Mouse (Mus musculus) spleen, postnatal 10 days (tissue): ENCODE data around the gene Dapk3.
A peak's percentile ranks its signal among the peaks of the same experiment; 100 is the strongest.

Experiments used
- DNase-seq, 2 experiments: peaks; one replicate each; pipeline ENCODE4 v3.0.0; 2021 to 2022; ENCODE audit warnings: low spot score in 2 of 2

The Dapk3 gene

DNA sequence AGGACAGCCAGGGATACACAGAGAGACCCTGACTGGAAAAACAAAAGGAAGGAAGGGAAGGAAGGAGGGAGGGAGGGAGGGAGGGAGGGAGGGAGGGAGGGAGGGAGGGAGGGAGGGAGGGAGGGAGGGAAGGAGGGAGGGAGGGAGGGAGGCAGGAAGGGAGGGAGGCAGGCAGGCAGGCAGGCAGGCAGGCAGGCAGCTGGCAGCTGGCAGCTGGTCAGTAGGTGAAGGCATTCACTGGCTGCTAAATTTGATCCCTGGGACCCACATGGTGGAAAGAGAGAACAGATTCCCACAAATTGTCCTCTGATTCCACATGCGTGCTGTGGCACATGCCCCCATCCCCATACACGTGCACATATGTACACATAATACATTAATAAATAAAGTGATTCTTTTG lies 55.8 kb downstream of the Dapk3 start:
- no peak for DNase-seq

DNA sequence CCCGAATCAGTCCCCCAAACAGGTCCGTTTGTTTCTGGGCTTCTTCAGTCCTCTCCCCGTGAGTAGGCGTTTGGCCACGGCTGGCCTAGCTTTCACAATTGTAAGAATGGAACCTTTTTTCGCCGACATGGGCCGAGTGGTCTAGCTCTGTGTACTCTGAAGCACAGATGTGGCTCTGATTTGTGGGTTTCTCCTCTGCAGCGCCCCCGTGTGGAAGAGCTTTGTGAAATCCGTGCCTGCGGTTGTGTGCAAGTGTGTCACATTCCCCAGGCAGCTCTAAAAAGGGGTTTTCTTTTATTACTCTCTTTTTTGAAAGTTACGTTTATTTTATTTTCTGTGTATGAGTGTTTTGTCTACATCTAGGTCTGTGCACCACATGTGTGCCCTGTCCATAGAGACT lies 58.1 kb downstream of the Dapk3 start:
- DNase-seq: peak in 1 of 2 experiments; percentile 83

DNA sequence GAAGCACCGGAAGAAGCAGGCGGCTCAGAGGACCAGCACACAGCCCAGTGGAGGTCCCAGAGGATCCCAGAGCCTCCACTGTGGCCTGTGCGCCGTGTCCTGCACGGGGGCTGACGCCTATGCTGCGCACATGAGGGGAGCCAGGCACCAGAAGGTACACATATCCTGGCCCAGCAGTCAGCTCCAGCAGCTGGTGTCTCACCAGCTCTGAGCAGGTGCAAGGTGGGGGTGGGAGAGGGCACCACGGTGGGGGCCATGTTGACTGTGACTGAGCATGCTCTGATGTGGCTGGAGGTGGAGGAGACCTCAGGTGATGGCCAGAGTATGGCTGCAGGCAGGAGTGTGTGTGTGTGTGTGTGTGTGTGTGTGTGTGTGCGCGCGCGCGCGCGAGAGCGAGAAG lies 59.2 kb downstream of the Dapk3 start:
- DNase-seq: no peak
